Mouse (Mus musculus) v-Abl transformed pro-B cells (cell line): ENCODE results near the gene Stk16.

Experiments used
- in situ Hi-C, 2 experiments: fragments of 400-800 bp; cut with MboI; formaldehyde crosslinking; loops; one replicate each; pipeline ENCODE4 v1.15.1; 2025; ENCODE audit not compliant: unreplicated experiment in 2 of 2

Stk16 gene

GRCm38 (mm10) chr1:75210136-75211087, at the start of gene Stk16, which contains the start of gene Glb1l:
TSS of gene Stk16 (plus strand) at chr1:75210838.
TSS of gene Glb1l (minus strand) at chr1:75210813.
- in situ Hi-C loops, result no loop called here

- in situ Hi-C loops, result no loop called here
Observed at GRCm38 (mm10) chr1:75168093-75168471, 42.6 kb upstream of the Stk16 start.

- in situ Hi-C loops, result no loop called here
Observed at GRCm38 (mm10) chr1:75168472-75169464, 41.9 kb upstream of the Stk16 start, which contains the start of gene Zfand2b. TSS of gene Zfand2b (plus strand) at chr1:75168646.

- in situ Hi-C loops, result loop anchor here (5.0 kb wide), 1 partner anchor 73 kb away; no protein-coding TSS in a partner anchor
Observed at GRCm38 (mm10) chr1:75179334-75180104, 31.1 kb upstream of the Stk16 start.

- in situ Hi-C loops, result loop anchor here (5.0 kb wide), 1 partner anchor 72 kb away; no protein-coding TSS in a partner anchor
Observed at GRCm38 (mm10) chr1:75180105-75180590, 30.5 kb upstream of the Stk16 start, which contains the start of gene Abcb6. TSS of gene Abcb6 (minus strand) at chr1:75180392.

- in situ Hi-C loops, result loop anchor here (5.0 kb wide), 1 partner anchor 72 kb away; no protein-coding TSS in a partner anchor
Observed at GRCm38 (mm10) chr1:75180741-75181140, 29.9 kb upstream of the Stk16 start.

- in situ Hi-C loops, result loop anchor here (5.0 kb wide), 1 partner anchor 71 kb away; no protein-coding TSS in a partner anchor
Observed at GRCm38 (mm10) chr1:75181377-75181870, 29.2 kb upstream of the Stk16 start.

- in situ Hi-C loops, result loop anchor here (5.0 kb wide), 1 partner anchor 70 kb away; no protein-coding TSS in a partner anchor
Observed at GRCm38 (mm10) chr1:75182160-75182559, 28.5 kb upstream of the Stk16 start.

- in situ Hi-C loops, result no loop called here
Observed at GRCm38 (mm10) chr1:75185495-75185894, 25.1 kb upstream of the Stk16 start.

GRCm38 (mm10) chr1:75187126-75187525, 23.5 kb upstream of the Stk16 start:
- in situ Hi-C loops, result no loop called here

GRCm38 (mm10) chr1:75187914-75188483, 22.6 kb upstream of the Stk16 start:
- in situ Hi-C loops, result no loop called here

- in situ Hi-C loops, result no loop called here
Observed at GRCm38 (mm10) chr1:75190577-75190976, 20.1 kb upstream of the Stk16 start.

GRCm38 (mm10) chr1:75191258-75191621, 19.4 kb upstream of the Stk16 start:
- in situ Hi-C loops, result no loop called here

- in situ Hi-C loops, result no loop called here
Observed at GRCm38 (mm10) chr1:75191622-75192402, 18.8 kb upstream of the Stk16 start, which contains the start of the genes Ankzf1 and Atg9a. TSS of gene Ankzf1 (plus strand) at chr1:75192151. TSS of gene Atg9a (minus strand) at chr1:75192196.

GRCm38 (mm10) chr1:75192452-75192851, 18.2 kb upstream of the Stk16 start:
- in situ Hi-C loops, result no loop called here

- in situ Hi-C loops, result no loop called here
Observed at GRCm38 (mm10) chr1:75201236-75201635, 9.4 kb upstream of the Stk16 start.

- in situ Hi-C loops, result no loop called here
Observed at GRCm38 (mm10) chr1:75208967-75209678, 1.5 kb upstream of the Stk16 start.
